Mouse (Mus musculus) limb, embryonic 14.5 days (tissue): ENCODE measurements around the gene Lgi4. TPM values are rescaled to one million over a fixed set of nuclear protein-coding genes. Genes with fewer than 3 reads are reported as not detected.

Source experiments
- ATAC-seq: fragments of 200-750 bp; cut with Nextera tagmentation; 2 replicates; pipeline ENCODE4 v1.8.0; 2017; ENCODE audit warnings: low read depth, moderate number of reproducible peaks, moderate TSS enrichment; ENCODE audit not compliant: low FRiP score
- DNase-seq: peaks from one replicate; pipeline ENCODE4 v3.0.0-alpha.2; 2015; ENCODE audit warnings: low spot score
- H3K27ac ChIP-seq: fragments of 300-500 bp; sonication (generic); replicated peaks from 2 replicates; pipeline ENCODE4 v1.5.1; 2014; ENCODE audit warnings: low read depth, mild to moderate bottlenecking, low read length, moderate library complexity, mixed read lengths
- H3K27me3 ChIP-seq: fragments of 300-500 bp; sonication (generic); 2 replicates; pipeline ENCODE4 v1.6.1; 2014; ENCODE audit warnings: low read length, mixed read lengths; ENCODE audit not compliant: control insufficient read depth, insufficient read depth
- H3K36me3 ChIP-seq: fragments of 300-500 bp; sonication (generic); 2 replicates; pipeline ENCODE4 v1.6.1; 2014; ENCODE audit warnings: mild to moderate bottlenecking, low read length, moderate library complexity, mixed read lengths; ENCODE audit not compliant: control insufficient read depth, insufficient read depth
- H3K4me1 ChIP-seq: fragments of 300-500 bp; sonication (generic); 2 replicates; pipeline ENCODE4 v1.6.1; 2014; ENCODE audit warnings: antibody characterized with exemption, low read length, mixed read lengths; ENCODE audit not compliant: control insufficient read depth, insufficient read depth
- H3K4me2 ChIP-seq: fragments of 300-500 bp; sonication (generic); replicated peaks from 2 replicates; pipeline ENCODE4 v1.6.1; 2014; ENCODE audit warnings: low read depth, mild to moderate bottlenecking, low read length, moderate library complexity; ENCODE audit not compliant: severe bottlenecking
- H3K4me3 ChIP-seq: fragments of 300-500 bp; sonication (generic); replicated peaks from 2 replicates; pipeline ENCODE4 v1.5.1; 2014; ENCODE audit warnings: low read length
- H3K9ac ChIP-seq: fragments of 300-500 bp; sonication (generic); 2 replicates; pipeline ENCODE4 v1.6.1; 2014; ENCODE audit warnings: mild to moderate bottlenecking, low read depth, low read length, moderate library complexity; ENCODE audit not compliant: severe bottlenecking
- H3K9me3 ChIP-seq: fragments of 300-500 bp; sonication (generic); 2 replicates; pipeline ENCODE4 v1.6.1; 2016; ENCODE audit warnings: low read length; ENCODE audit not compliant: control insufficient read depth
- POLR2A ChIP-seq: fragments of 200-500 bp; IDR thresholded peaks from 2 replicates; pipeline ENCODE4 v1.8.0; 2012; ENCODE audit warnings: inconsistent platforms, mild to moderate bottlenecking, moderate library complexity, borderline replicate concordance; ENCODE audit not compliant: insufficient read depth, insufficient read length; ENCODE audit errors: extremely low read depth
- WGBS: fragments of 180-500 bp; shearing (Covaris S2); extraction: QIAGEN DNeasy Blood & Tissue Kit; methylation state at CpG from one replicate; pipeline ENCODE4 v1.1.7; 2014; 5-methylcytosine and 5-hydroxymethylcytosine counted together
- polyA plus RNA-seq, 2 experiments: library from polyadenylated mRNA; depleted of rRNA in 1 of 2; stranded (reverse) in 1 of 2; unstranded in 1 of 2; fragments of >200 nt; fragmentation: Nextera tagmentation in 1 of 2; extraction: Ambion mirVana in 1 of 2; gene quantifications; 2 replicates each; pipeline versions ENCODE4 v1.2.1 to v1.2.3; 2012 to 2014

Gene Lgi4
- polyA plus RNA-seq, 2 experiments: 1.1 to 2.0 TPM

DNA sequence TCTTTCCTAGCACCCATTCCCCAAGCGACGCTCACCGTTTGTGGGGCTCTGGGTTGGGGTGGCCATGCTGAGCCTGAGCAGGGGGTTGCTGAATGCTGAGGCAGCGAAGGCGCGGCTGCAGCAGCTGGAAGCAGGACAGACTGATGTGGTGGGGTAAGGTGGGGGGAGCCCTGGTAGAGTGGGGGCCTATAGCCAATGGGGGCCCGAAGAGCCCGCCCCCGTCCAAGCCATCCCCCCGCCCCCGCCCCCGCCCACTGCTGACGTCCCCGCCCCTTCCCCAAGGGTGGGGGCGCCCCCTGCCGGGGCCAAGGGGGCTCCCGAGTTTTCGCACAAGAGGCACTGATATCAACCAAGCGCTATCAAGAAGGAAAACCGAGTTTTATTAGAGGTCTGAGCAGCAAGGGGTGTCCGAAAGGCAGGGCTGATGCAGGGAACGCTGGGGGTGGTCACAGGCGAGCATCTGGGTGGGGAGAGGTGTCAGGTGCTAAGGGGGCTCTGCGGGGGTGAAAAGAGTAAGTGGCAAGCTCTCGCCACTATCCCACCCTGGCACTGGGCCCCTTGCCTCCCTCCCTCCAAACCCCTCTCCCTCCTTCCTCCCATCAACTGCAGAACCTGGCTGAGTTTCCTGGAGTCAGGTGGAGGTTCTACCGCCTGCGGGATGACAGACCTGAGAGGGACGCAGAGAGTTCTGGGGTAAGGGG is 7.7 kb upstream of the Lgi4 start, which contains the start of gene Fxyd7:
TSS of gene Fxyd7 (minus strand) at position 147 of the 701 bp plus-strand sequence.
- Histone ChIP-seq H3K4me3 (peak within 1 kb of the TSS; percentile 21), H3K27me3 (peaks cover 52% of the 10 kb centered on the region), H3K9ac (no peak within 1 kb of the TSS), H3K36me3 (no peaks in the 10 kb centered on the region), H3K4me1 (peaks cover 58% of the 10 kb centered on the region), H3K27ac (no peak within 1 kb of the TSS), H3K9me3 (no peaks in the 10 kb centered on the region), H3K4me2 (peak within 1 kb of the TSS; percentile 44)
- TF ChIP-seq POLR2A: no peak
- ATAC-seq (no peak), DNase-seq (no peak)
- WGBS: 2% methylated on average over 17 of the region's 28 CpGs

DNA sequence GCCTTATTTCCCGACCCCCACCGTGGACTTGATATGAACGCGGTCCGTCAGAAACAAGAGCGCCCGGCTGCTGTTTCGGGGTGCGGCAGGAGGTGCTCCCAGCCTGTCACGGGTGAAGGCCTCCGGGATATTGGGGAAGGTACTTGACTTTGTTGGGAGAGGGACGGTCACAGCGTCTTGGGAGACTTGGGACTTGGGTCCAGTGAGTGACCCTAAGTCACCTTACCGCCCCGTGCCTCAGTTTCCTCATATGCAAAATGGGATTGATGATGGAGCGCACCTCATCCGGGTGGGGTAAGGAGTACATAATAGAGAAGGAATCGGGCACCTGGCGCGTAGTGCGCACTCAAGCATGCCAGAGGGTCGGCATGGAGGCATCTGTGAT is 6.9 kb upstream of the Lgi4 start:
- WGBS: 4% methylated on average over 22 of the region's 22 CpGs
- DNase-seq (no peak), ATAC-seq (no peak)
- Histone ChIP-seq H3K27me3 (peaks cover 52% of the 10 kb centered on the region), H3K4me1 (peaks cover 58% of the 10 kb centered on the region), H3K9ac (no peak overlapping the region), H3K4me3 (peak overlapping the region; percentile 20; the same call in 1 of the 2 replicates), H3K9me3 (no peaks in the 10 kb centered on the region), H3K27ac (no peak overlapping the region), H3K4me2 (peak overlapping the region; percentile 44), H3K36me3 (no peaks in the 10 kb centered on the region)
- no peak for TF ChIP-seq POLR2A

DNA sequence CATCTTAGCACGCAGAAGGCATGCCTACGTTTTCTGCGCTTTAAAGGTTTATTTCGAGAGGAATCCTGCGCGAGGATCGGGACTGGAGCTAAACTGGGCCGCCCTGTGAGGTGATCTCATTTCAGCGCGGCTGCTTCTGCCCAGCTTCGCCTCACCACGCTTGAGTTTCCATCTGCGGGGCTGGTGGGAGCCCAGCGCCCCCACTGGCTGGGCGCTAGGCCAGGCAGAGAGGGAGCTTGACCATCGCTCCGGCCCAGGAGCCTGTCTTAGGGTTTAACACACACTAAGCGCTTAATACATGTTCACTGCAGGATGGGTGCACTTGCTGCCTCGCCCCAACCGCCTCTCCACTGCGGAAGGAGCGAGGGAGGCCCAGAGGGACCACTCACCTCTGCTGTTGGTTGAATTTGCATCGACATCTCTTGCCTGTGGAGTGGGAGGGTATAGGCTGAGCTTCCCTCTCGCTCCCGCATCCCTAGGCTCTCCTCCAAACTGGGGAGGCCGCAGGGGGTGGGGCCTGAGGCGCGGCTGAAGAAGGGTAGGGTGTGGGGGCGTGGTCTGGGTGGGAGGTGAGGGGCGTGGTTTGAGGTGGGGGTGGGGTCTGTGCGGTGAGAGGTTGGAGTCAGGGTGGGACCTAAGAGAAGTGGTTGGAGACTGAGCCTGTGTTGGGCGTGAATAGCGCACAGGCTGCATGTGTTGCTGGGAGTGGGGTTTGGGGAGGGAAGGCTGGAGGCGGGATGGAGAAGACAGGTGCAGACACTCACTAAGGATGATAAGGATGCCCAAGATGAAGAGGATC is 6.3 kb upstream of the Lgi4 start:
- H3K4me3 ChIP-seq: peak overlapping the region; percentile 20
- DNase-seq: peak; percentile 36
- no peak for TF ChIP-seq POLR2A
- H3K36me3 ChIP-seq: no peaks in the 10 kb centered on the region
- no peak overlapping the region for H3K9ac ChIP-seq
- H3K9me3 ChIP-seq: no peaks in the 10 kb centered on the region
- no peak overlapping the region for H3K27ac ChIP-seq
- no peak for ATAC-seq
- peaks cover 58% of the 10 kb centered on the region for H3K4me1 ChIP-seq
- peak overlapping the region; percentile 44 for H3K4me2 ChIP-seq
- peaks cover 52% of the 10 kb centered on the region for H3K27me3 ChIP-seq
- under 1% methylated on average over 34 of the region's 34 CpGs for WGBS

DNA sequence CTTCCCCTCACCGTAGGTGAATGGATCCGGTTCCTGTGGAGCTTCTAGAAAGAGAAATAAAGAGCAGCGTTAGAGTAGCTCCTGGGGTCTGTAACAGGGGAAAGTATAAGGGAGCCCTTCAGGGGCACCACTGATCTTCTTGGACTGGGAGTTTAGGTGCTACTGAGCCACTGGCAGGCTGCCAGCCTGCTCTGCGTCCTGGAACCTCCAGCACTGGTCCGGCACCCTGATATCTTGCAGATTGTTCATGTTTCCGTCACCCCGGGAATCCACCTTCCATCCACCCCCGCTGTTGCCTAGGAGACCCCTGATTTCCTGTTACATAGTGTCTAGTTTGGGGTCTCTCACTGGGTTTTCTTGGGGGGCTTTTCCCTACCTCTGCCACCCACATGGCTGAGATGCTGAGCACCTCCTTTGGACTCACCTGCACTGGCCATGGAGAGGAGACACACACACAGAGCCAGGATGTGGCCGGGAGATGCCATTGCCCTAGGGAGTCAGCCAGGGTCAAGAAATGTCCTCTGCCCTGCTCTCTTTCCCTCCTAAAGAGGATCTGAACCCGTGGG is 5.2 kb upstream of the Lgi4 start:
- ATAC-seq: no peak
- H3K4me3 ChIP-seq: no peak overlapping the region
- no peaks in the 10 kb centered on the region for H3K9me3 ChIP-seq
- no peak overlapping the region for H3K27ac ChIP-seq
- H3K4me1 ChIP-seq: peaks cover 58% of the 10 kb centered on the region
- 0 out of 2 replicates have a peak overlapping the region, but pooled peaks have one; percentile 16 for H3K4me2 ChIP-seq
- H3K36me3 ChIP-seq: no peaks in the 10 kb centered on the region
- no peak for TF ChIP-seq POLR2A
- WGBS: 33% methylated on average over 10 of the region's 10 CpGs
- no peak overlapping the region for H3K9ac ChIP-seq
- no peak for DNase-seq
- peaks cover 48% of the 10 kb centered on the region for H3K27me3 ChIP-seq

DNA sequence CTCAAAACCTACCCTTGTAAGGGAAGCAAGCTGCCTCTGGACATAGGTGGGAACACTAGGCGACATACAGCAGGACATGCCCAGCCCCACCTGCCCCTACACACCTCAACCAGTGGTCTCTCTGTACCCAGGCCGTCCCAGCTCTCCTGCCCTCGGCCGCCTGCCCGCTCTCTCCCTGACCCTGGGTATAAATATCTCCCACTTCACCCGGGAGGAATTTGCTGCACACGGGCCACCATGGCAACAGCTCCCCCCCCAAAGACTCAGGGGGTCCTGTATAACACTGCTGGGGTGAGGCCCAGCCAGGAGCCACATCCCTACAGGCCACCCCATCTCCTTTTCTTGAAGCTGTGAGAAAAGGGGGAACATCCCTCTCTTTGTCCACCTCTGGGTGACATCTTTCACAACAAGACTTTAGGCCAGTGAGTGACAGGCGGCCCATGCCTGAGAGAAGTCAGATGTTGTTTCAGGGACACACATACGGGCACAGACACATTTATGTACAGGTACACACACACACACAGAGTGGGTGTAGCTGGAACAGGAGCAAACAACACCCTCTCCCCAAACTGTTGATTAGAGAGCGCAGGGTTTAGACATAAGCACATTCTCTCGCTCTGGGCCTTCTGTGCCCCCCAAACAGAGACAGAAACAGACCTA is 4.4 kb upstream of the Lgi4 start:
- no peak for ATAC-seq
- 55% methylated on average over 11 of the region's 11 CpGs for WGBS
- Histone ChIP-seq H3K4me2 (peak overlapping the region; percentile 47), H3K27me3 (peaks cover 39% of the 10 kb centered on the region), H3K27ac (peak overlapping the region; percentile 43; the same call in 1 of the 2 replicates), H3K9ac (0 out of 2 replicates have a peak overlapping the region, but pooled peaks have one; percentile 21), H3K9me3 (no peaks in the 10 kb centered on the region), H3K36me3 (no peaks in the 10 kb centered on the region), H3K4me1 (peaks cover 51% of the 10 kb centered on the region), H3K4me3 (peak overlapping the region; percentile 34)
- no peak for TF ChIP-seq POLR2A
- DNase-seq: no peak
